Mouse (Mus musculus) adrenal gland, adult 2 months (tissue): Measurements from ENCODE around the gene Nlrp6. TPM values are rescaled to one million over a fixed set of nuclear protein-coding genes. Genes with fewer than 3 reads are reported as not detected.
A peak's percentile ranks its signal among the peaks of the same experiment; 100 is the strongest.
"Not testable (repeated sequence)": the region's sequence is repeated elsewhere in the genome, so short reads cannot be mapped to it uniquely, and the experiment has no call there.

Source experiments
- DNase-seq: peaks from one replicate; pipeline ENCODE4 v3.0.0; 2021
- polyA plus RNA-seq: library from polyadenylated mRNA; depleted of rRNA; stranded (reverse); fragments of >200 nt; gene quantifications from 2 replicates; pipeline ENCODE4 v1.2.3, GENCODE M21; 2012; rRNA removed
- total RNA-seq, 2 experiments: library from RNA; stranded (reverse); gene quantifications; 2 replicates each; pipeline ENCODE4 v1.2.3; 2021

Nlrp6 gene
- total and polyA plus RNA-seq, 3 experiments: 0.62 to 2.0 (median 1.0) TPM

DNA sequence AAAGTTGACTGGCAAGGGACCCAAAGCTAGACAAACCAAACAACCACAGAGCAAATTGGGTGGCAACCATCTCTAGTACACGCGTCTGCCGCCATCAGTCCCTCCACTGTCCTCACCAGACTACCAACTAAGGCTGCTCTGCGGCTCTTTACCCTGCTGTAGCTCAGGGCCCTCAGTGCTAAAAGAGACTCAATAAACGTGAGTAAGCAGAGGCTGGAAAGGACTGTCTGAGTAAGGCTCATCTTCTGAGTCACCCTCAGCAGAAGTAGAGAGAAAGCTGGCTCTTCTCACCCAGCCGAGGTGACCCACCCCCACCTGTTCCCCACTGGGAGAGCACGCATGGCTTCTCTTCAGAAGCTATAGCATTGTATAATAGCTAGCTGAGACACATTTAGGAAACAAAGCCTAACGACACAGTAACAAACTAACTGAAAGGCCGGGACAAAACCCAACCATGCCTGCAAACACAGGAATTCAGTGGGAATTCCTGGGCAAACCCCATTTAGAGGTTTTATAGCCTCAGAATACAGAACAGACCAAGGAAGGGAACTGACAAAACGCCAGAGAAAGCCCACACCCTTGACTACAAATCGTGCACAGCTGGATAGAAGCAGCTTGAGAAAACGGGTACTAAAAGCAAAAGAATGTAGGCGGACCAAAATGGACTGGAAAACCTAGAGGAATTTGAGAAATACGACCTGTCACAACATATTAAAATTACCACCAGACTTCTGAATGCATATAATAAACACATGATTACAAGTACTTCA lies 52.9 kb downstream of the Nlrp6 start:
- DNase-seq: peak; percentile 42

DNA sequence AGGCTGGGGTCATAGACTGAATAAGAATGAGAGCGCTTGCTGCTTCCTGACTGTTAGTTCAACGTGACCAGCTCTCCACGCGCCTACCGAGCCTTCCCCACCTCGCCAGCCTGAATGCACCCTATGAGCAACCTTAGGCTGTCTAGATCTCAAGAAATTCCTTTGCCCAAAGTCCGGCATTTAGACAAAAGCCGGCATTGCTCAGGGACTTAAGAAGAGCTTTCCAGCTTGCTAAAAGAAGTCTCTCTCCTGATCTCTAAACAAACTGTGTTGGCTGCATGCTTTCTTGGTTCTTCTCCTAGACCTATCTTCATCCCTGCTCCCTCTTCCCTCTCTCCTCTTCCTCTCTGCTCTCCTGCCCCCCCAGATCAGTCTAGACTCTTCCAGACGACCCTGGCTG lies 54.2 kb downstream of the Nlrp6 start:
- DNase-seq: no peak

DNA sequence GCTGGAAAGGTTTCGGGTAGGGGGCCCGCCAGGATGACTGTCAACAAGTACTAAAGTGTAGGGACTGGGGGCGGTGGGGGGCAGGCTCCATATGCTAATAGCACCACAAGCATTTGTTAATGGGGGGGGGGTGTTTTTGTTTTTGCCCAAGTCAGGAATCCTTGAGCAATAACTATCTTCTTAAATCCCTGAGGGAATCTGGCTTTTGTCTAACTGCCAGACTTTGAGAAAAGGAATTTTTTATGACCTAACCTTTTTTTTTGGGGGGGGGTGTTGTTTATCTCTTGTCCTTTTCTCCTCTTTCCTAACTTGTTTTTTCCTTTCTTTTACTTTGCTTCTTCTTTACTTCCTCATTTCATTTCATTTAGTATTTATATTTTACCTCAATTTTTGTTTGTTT lies 54.8 kb downstream of the Nlrp6 start:
- no peak for DNase-seq

DNA sequence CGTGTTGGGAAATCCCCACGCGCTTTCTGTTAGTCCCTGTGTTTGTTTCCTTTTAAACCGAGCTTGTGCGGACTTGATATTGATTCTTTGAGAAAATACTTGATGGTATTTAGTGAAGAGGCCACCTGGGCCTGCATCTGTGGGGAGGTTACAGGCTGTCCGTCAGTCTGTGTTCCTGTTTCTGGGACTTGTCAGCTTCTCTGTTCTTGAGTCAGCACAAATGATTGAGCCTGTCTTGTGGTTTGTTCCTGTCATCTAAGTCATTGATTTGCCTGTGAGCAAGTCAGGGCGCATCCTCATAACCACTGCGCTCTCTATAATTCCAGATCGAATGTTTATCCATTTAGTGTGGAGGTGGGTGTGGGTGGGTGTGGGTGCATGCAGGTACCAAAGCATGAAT lies 56.0 kb downstream of the Nlrp6 start:
- DNase-seq: not testable (repeated sequence)

Other genes with a start within 250 kb of the Nlrp6 start
- gene Olfr45, start 239.0 kb upstream of the Nlrp6 start, total RNA-seq: not detected
- not detected in 2 replicates for gene Olfr45, start 239.0 kb upstream of the Nlrp6 start, polyA plus RNA-seq
- not detected for gene Olfr541, start 223.6 kb upstream of the Nlrp6 start, total RNA-seq
- gene Olfr541, start 223.6 kb upstream of the Nlrp6 start, polyA plus RNA-seq: not detected in 2 replicates
- 1,000 to 10,000 TPM in 1 of 2 experiments, 100 to 1,000 TPM in 1; 264 to 1,313 TPM for gene Cyp2e1, start 157.2 kb upstream of the Nlrp6 start, total RNA-seq
- 19.3 and 45.7 TPM in 2 replicates for gene Cyp2e1, start 157.2 kb upstream of the Nlrp6 start, polyA plus RNA-seq
- gene Syce1, start 133.1 kb upstream of the Nlrp6 start, total RNA-seq: not detected
- gene Syce1, start 133.1 kb upstream of the Nlrp6 start, polyA plus RNA-seq: not detected in 2 replicates
- gene Zfp941, start 98.7 kb upstream of the Nlrp6 start, total RNA-seq: 1 to 10 TPM; 2.2 to 5.3 TPM
- 0.08 and 0.29 TPM in 2 replicates for gene Zfp941, start 98.7 kb upstream of the Nlrp6 start, polyA plus RNA-seq
- gene Urah, start 85.9 kb upstream of the Nlrp6 start, total RNA-seq: 1 to 10 TPM in 1 of 2 experiments, not detected in 1; 1.7 TPM
- gene Urah, start 85.9 kb upstream of the Nlrp6 start, polyA plus RNA-seq: 0.98 and 3.1 TPM in 2 replicates
- not detected for gene Scgb1c1, start 75.4 kb upstream of the Nlrp6 start, total RNA-seq
- not detected in 2 replicates for gene Scgb1c1, start 75.4 kb upstream of the Nlrp6 start, polyA plus RNA-seq
- gene Odf3, start 73.1 kb upstream of the Nlrp6 start, total RNA-seq: under 1 TPM in 1 of 2 experiments, not detected in 1; 0.26 TPM
- gene Odf3, start 73.1 kb upstream of the Nlrp6 start, polyA plus RNA-seq: 3.0 and 4.4 TPM in 2 replicates
- gene Gm45785, start 64.6 kb upstream of the Nlrp6 start, total RNA-seq: not detected
- 0.44 and 0.46 TPM in 2 replicates for gene Gm45785, start 64.6 kb upstream of the Nlrp6 start, polyA plus RNA-seq
- gene Ric8a, start 63.9 kb upstream of the Nlrp6 start, total RNA-seq: 10 to 100 TPM; 60.4 to 66.4 TPM
- gene Ric8a, start 63.9 kb upstream of the Nlrp6 start, polyA plus RNA-seq: 93.7 and 102 TPM in 2 replicates
- gene Bet1l, start 63.3 kb upstream of the Nlrp6 start, total RNA-seq: 10 to 100 TPM; 32.0 to 34.7 TPM
- gene Bet1l, start 63.3 kb upstream of the Nlrp6 start, polyA plus RNA-seq: 18.0 and 20.2 TPM in 2 replicates
- 100 to 1,000 TPM; 104 to 122 TPM for gene Psmd13, start 38.9 kb upstream of the Nlrp6 start, total RNA-seq
- 37.4 and 46.4 TPM in 2 replicates for gene Psmd13, start 38.9 kb upstream of the Nlrp6 start, polyA plus RNA-seq
- gene Sirt3, start 38.6 kb upstream of the Nlrp6 start, total RNA-seq: 10 to 100 TPM; 28.3 to 35.6 TPM
- 41.2 and 47.4 TPM in 2 replicates for gene Sirt3, start 38.6 kb upstream of the Nlrp6 start, polyA plus RNA-seq
- gene Cox8b, start 20.5 kb upstream of the Nlrp6 start, total RNA-seq: 1,000 to 10,000 TPM; 1,499 to 1,761 TPM
- 454 and 875 TPM in 2 replicates for gene Cox8b, start 20.5 kb upstream of the Nlrp6 start, polyA plus RNA-seq
- 10 to 100 TPM; 26.5 to 48.7 TPM for gene Pgghg, start 20.5 kb downstream of the Nlrp6 start, total RNA-seq
- 56.0 and 59.0 TPM in 2 replicates for gene Pgghg, start 20.5 kb downstream of the Nlrp6 start, polyA plus RNA-seq
- 1 to 10 TPM in 1 of 2 experiments, under 1 TPM in 1; 0.78 to 1.3 TPM for gene Ifitm5, start 29.4 kb downstream of the Nlrp6 start, total RNA-seq
- gene Ifitm5, start 29.4 kb downstream of the Nlrp6 start, polyA plus RNA-seq: 1.2 and 2.7 TPM in 2 replicates
- not detected for gene Gm45717, start 35.0 kb downstream of the Nlrp6 start, total RNA-seq
- not detected in 2 replicates for gene Gm45717, start 35.0 kb downstream of the Nlrp6 start, polyA plus RNA-seq
- 100 to 1,000 TPM; 504 to 654 TPM for gene Ifitm2, start 35.1 kb downstream of the Nlrp6 start, total RNA-seq
- gene Ifitm2, start 35.1 kb downstream of the Nlrp6 start, polyA plus RNA-seq: 947 and 952 TPM in 2 replicates
- gene Ifitm1, start 46.3 kb downstream of the Nlrp6 start, total RNA-seq: 10 to 100 TPM in 1 of 2 experiments, 1 to 10 TPM in 1; 7.6 to 14.6 TPM
- 23.9 and 29.4 TPM in 2 replicates for gene Ifitm1, start 46.3 kb downstream of the Nlrp6 start, polyA plus RNA-seq
- gene Ifitm3, start 89.9 kb downstream of the Nlrp6 start, total RNA-seq: 100 to 1,000 TPM; 102 to 148 TPM
- 140 and 146 TPM in 2 replicates for gene Ifitm3, start 89.9 kb downstream of the Nlrp6 start, polyA plus RNA-seq
- under 1 TPM in 1 of 2 experiments, not detected in 1; 0.93 TPM for gene Ifitm6, start 97.0 kb downstream of the Nlrp6 start, total RNA-seq
- 0.39 and 1.2 TPM in 2 replicates for gene Ifitm6, start 97.0 kb downstream of the Nlrp6 start, polyA plus RNA-seq
- not detected for gene Gm17387, start 108.2 kb downstream of the Nlrp6 start, total RNA-seq
- gene Gm17387, start 108.2 kb downstream of the Nlrp6 start, polyA plus RNA-seq: not detected in 2 replicates
- gene B4galnt4, start 140.2 kb downstream of the Nlrp6 start, total RNA-seq: 1 to 10 TPM; 1.4 to 3.0 TPM
- gene B4galnt4, start 140.2 kb downstream of the Nlrp6 start, polyA plus RNA-seq: 1.7 and 5.1 TPM in 2 replicates
- 1 to 10 TPM in 1 of 2 experiments, under 1 TPM in 1; 0.89 to 1.5 TPM for gene Pkp3, start 157.3 kb downstream of the Nlrp6 start, total RNA-seq
- 0.68 and 1.4 TPM in 2 replicates for gene Pkp3, start 157.3 kb downstream of the Nlrp6 start, polyA plus RNA-seq
- 1 to 10 TPM; 2.8 to 5.3 TPM for gene Sigirr, start 179.7 kb downstream of the Nlrp6 start, total RNA-seq
- gene Sigirr, start 179.7 kb downstream of the Nlrp6 start, polyA plus RNA-seq: 6.7 and 8.7 TPM in 2 replicates
- gene Ano9, start 196.9 kb downstream of the Nlrp6 start, total RNA-seq: under 1 TPM in 1 of 2 experiments, not detected in 1; 0.17 TPM
- gene Ano9, start 196.9 kb downstream of the Nlrp6 start, polyA plus RNA-seq: 0.17 and 0.25 TPM in 2 replicates
- gene Ptdss2, start 201.5 kb downstream of the Nlrp6 start, total RNA-seq: 10 to 100 TPM; 27.7 to 37.9 TPM
- gene Ptdss2, start 201.5 kb downstream of the Nlrp6 start, polyA plus RNA-seq: 38.2 and 41.7 TPM in 2 replicates